Mouse (Mus musculus) spleen, adult 2 months (tissue): Measurements from ENCODE around the gene Fcgr1.
"Not testable (repeated sequence)": the region's sequence is repeated elsewhere in the genome, so short reads cannot be mapped to it uniquely, and the experiment has no call there.

Source experiments
- CTCF ChIP-seq: fragments of 200-500 bp; IDR thresholded peaks from 2 replicates; pipeline ENCODE4 v1.5.1; 2011; ENCODE audit warnings: mild to moderate bottlenecking, inconsistent platforms; ENCODE audit not compliant: insufficient read depth, insufficient read length, insufficient replicate concordance; ENCODE audit errors: extremely low read depth
- POLR2A ChIP-seq: fragments of 200-500 bp; IDR thresholded peaks from 2 replicates; pipeline ENCODE4 v1.6.1; 2011; ENCODE audit warnings: low read depth, low read length, inconsistent platforms

- TF ChIP-seq CTCF, POLR2A: not testable (repeated sequence)
These were observed 48.9 kb upstream of the Fcgr1 start for GRCm38 (mm10) chr3:96342652-96343051.
